Mouse (Mus musculus) CH12.LX (cell line): ENCODE results near the gene Smarcc2.

Experiments
- CHD1 ChIP-seq: IDR thresholded peaks from 2 replicates; pipeline ENCODE4 v1.6.1; 2012; ENCODE audit warnings: low read depth, low read length, improper control_type of control experiment, inconsistent platforms
- CTCF ChIP-seq, 2 experiments: IDR thresholded peaks in 1 of 2; conservative IDR thresholded peaks in 1 of 2; 2 replicates each; pipeline ENCODE4 v1.5.1; 2011 to 2012; ENCODE audit warnings: low read depth in 2 of 2, low read length in 2 of 2, improper control_type of control experiment in 1 of 2, inconsistent platforms in 1 of 2, mild to moderate bottlenecking in 1 of 2, moderate library complexity in 1 of 2
- JUND ChIP-seq: conservative IDR thresholded peaks from 2 replicates; pipeline ENCODE4 v1.6.1; 2011; ENCODE audit warnings: low read depth, low read length, improper control_type of control experiment
- POLR2A ChIP-seq: IDR thresholded peaks from 2 replicates; pipeline ENCODE4 v1.6.1; 2011; ENCODE audit warnings: low read depth, mild to moderate bottlenecking, improper control_type of control experiment, low read length
- POLR2AphosphoS2 ChIP-seq: IDR thresholded peaks from 2 replicates; pipeline ENCODE4 v1.6.1; 2011; ENCODE audit warnings: low read depth, low read length, improper control_type of control experiment
- SMC3 ChIP-seq: IDR thresholded peaks from 2 replicates; pipeline ENCODE4 v1.6.1; 2011; ENCODE audit warnings: low read depth, low read length, improper control_type of control experiment
- TCF12 ChIP-seq: IDR thresholded peaks from 2 replicates; pipeline ENCODE4 v1.6.1; 2014; ENCODE audit warnings: low read depth, mild to moderate bottlenecking, inconsistent platforms, low read length, improper control_type of control experiment
- ZKSCAN1 ChIP-seq: IDR thresholded peaks from 2 replicates; pipeline ENCODE4 v1.6.1; 2012; ENCODE audit warnings: low read depth, inconsistent platforms, low read length, improper control_type of control experiment, borderline replicate concordance

- peak; percentile 59 for TF ChIP-seq SMC3
- TF ChIP-seq POLR2A, result no peak
- TF ChIP-seq CHD1, result no peak
- no peak for TF ChIP-seq ZKSCAN1
- TF ChIP-seq POLR2AphosphoS2, result no peak
- peak; percentile 13 to 71; a peak in 2 of 4 replicates for TF ChIP-seq CTCF (conservative IDR thresholded peaks at IDR 0.05 in 1 of 2, IDR thresholded peaks at IDR 0.05 in 1 of 2; ENCODE audit: low read depth in 2 of 2, low read length in 2 of 2)
- no peak for TF ChIP-seq JUND
- no peak for TF ChIP-seq TCF12
These were observed 59.8 kb downstream of the Smarcc2 start for GRCm38 (mm10) chr10:128518833-128519232.
